Mouse (Mus musculus) thymus, postnatal 36 days (tissue): ENCODE data around the gene Med10.
A peak's percentile ranks its signal among the peaks of the same experiment; 100 is the strongest.

ENCODE experiments used
- DNase-seq, 2 experiments: peaks; one replicate each; pipeline ENCODE4 v3.0.0; 2022; ENCODE audit warnings: mixed read lengths in 2 of 2

Gene Med10

GRCm38 (mm10) chr13:69802095-69802494 lies at the start of gene Med10:
Med10 (plus strand) TSS chr13:69802395.
- no peak for DNase-seq

- DNase-seq = no peak
These were observed 49.3 kb upstream of the Med10 start for GRCm38 (mm10) chr13:69752875-69753274.

GRCm38 (mm10) chr13:69758979-69759378 lies 43.2 kb upstream of the Med10 start:
- DNase-seq = no peak

GRCm38 (mm10) chr13:69761393-69761792 lies 40.8 kb upstream of the Med10 start:
- no peak for DNase-seq

GRCm38 (mm10) chr13:69764646-69765045 lies 37.5 kb upstream of the Med10 start:
- DNase-seq = no peak

GRCm38 (mm10) chr13:69768152-69768551 lies 34.0 kb upstream of the Med10 start:
- DNase-seq = no peak

GRCm38 (mm10) chr13:69770538-69771456 lies 31.4 kb upstream of the Med10 start:
- no peak for DNase-seq

- DNase-seq = no peak
These were observed 29.8 kb upstream of the Med10 start for GRCm38 (mm10) chr13:69772358-69772757.

GRCm38 (mm10) chr13:69778221-69778620 lies 24.0 kb upstream of the Med10 start:
- DNase-seq = no peak

GRCm38 (mm10) chr13:69788704-69789103 lies 13.5 kb upstream of the Med10 start:
- DNase-seq = no peak

GRCm38 (mm10) chr13:69791814-69792213 lies 10.4 kb upstream of the Med10 start:
- no peak for DNase-seq

- no peak for DNase-seq
These were observed 9.6 kb upstream of the Med10 start for GRCm38 (mm10) chr13:69792541-69793009.

GRCm38 (mm10) chr13:69794808-69795207 lies 7.4 kb upstream of the Med10 start:
- DNase-seq = no peak

- DNase-seq = peak; percentile 84 to 88
These were observed 7.8 kb downstream of the Med10 start for GRCm38 (mm10) chr13:69809681-69810611.

GRCm38 (mm10) chr13:69810936-69811680 lies 8.9 kb downstream of the Med10 start:
- DNase-seq = no peak

GRCm38 (mm10) chr13:69813870-69814269 lies 11.7 kb downstream of the Med10 start:
- DNase-seq = no peak

- DNase-seq = no peak
These were observed 16.1 kb downstream of the Med10 start for GRCm38 (mm10) chr13:69818306-69818705.

- DNase-seq = peak in 1 of 2 experiments; percentile 15
These were observed 19.1 kb downstream of the Med10 start for GRCm38 (mm10) chr13:69821169-69821822.

- DNase-seq = no peak
These were observed 21.9 kb downstream of the Med10 start for GRCm38 (mm10) chr13:69823920-69824637.

GRCm38 (mm10) chr13:69825396-69826095 lies 23.4 kb downstream of the Med10 start:
- no peak for DNase-seq

GRCm38 (mm10) chr13:69830606-69831005 lies 28.4 kb downstream of the Med10 start:
- no peak for DNase-seq
